Mouse (Mus musculus) G1E (cell line): ENCODE data around the gene Incenp. TPM values are rescaled to one million over a fixed set of nuclear protein-coding genes. Genes with fewer than 3 reads are reported as not detected.
A peak's percentile ranks its signal among the peaks of the same experiment; 100 is the strongest.
"Not testable (repeated sequence)": the region's sequence is repeated elsewhere in the genome, so short reads cannot be mapped to it uniquely, and the experiment has no call there.

Source experiments
- ATAC-seq: 2 replicates; pipeline ENCODE4 v1.8.0; 2016; ENCODE audit warnings: mild to moderate bottlenecking; ENCODE audit not compliant: insufficient number of reproducible peaks, poor library complexity, low FRiP score, severe bottlenecking; ENCODE audit errors: extremely low read depth
- DNase-seq: peaks from one replicate; pipeline ENCODE4 v3.0.0; 2012; ENCODE audit warnings: low spot score
- H3K27me3 ChIP-seq: 2 replicates; pipeline ENCODE4 v1.6.1; 2012; ENCODE audit warnings: mild to moderate bottlenecking, low read length, inconsistent platforms; ENCODE audit not compliant: insufficient read depth
- H3K36me3 ChIP-seq: replicated peaks from 2 replicates; pipeline ENCODE3; 2012; ENCODE audit warnings: mild to moderate bottlenecking, inconsistent platforms
- H3K4me1 ChIP-seq: 2 replicates; pipeline ENCODE4 v1.6.1; 2012; ENCODE audit warnings: low read depth, low read length, inconsistent platforms, mixed read lengths; ENCODE audit not compliant: insufficient read depth
- H3K4me3 ChIP-seq: 2 replicates; pipeline ENCODE4 v1.5.1; 2012; ENCODE audit warnings: low read depth, mild to moderate bottlenecking, inconsistent platforms, low read length, moderate library complexity, mixed read lengths
- H3K9me3 ChIP-seq: replicated peaks from 2 replicates; pipeline ENCODE4 v1.6.1; 2012; ENCODE audit warnings: inconsistent platforms
- CTCF ChIP-seq: IDR thresholded peaks from 2 replicates; pipeline ENCODE4 v1.5.1; 2012; ENCODE audit warnings: low read depth, low read length, inconsistent platforms, mixed read lengths
- GATA1 ChIP-seq: IDR thresholded peaks from 2 replicates; pipeline ENCODE4 v1.6.1; 2012; ENCODE audit warnings: borderline replicate concordance, low read length, inconsistent platforms, mixed read lengths
- GATA2 ChIP-seq: IDR thresholded peaks from 2 replicates; pipeline ENCODE4 v1.6.1; 2012; ENCODE audit warnings: low read depth, low read length, inconsistent platforms, borderline replicate concordance
- POLR2AphosphoS5 ChIP-seq: IDR thresholded peaks from 2 replicates; pipeline ENCODE4 v1.6.1; 2012; ENCODE audit warnings: low read depth, low read length, inconsistent platforms; ENCODE audit not compliant: insufficient replicate concordance
- TAL1 ChIP-seq: conservative IDR thresholded peaks from 2 replicates; pipeline ENCODE4 v1.6.1; 2012; ENCODE audit warnings: low read depth, low read length, inconsistent platforms, mixed read lengths
- polyA plus RNA-seq: library from polyadenylated mRNA; stranded (reverse); fragments of >175 nt; gene quantifications from 2 replicates; pipeline ENCODE4 v1.2.3, GENCODE M21; 2012
- total RNA-seq, 2 experiments: library from RNA; stranded (forward) in 1 of 2; stranded (reverse) in 1 of 2; fragments of 200-1000 nt in 1 of 2; fragments of >200 nt in 1 of 2; fragmentation: Nextera tagmentation in 1 of 2; gene quantifications; 2 replicates each; pipeline ENCODE4 v1.2.3; 2014 to 2017

Incenp gene
- total and polyA plus RNA-seq, 3 experiments = 83.8 to 221 (median 160) TPM

DNA sequence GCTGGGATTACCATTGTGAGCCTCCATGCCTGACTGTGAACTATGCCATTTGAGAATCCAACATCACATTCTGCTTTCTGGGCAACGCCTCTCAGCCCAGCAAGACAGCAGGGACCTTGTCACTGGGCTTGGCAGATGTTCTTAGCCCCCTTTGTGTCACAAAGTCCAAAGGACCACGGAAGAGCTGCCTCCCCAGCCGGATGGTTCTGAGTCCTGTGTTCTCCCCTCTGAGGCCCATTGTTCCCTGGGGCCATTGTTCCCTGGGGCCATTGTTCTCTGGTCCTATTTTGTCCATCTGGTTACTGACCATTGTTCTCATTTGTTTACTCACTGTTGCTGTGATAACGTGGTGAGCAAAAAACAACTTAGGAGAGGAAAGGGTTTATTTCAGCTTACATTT, 41.6 kb upstream of the Incenp start:
- H3K36me3 ChIP-seq = no peaks in the 10 kb centered on the region
- no peak for DNase-seq
- H3K27me3 ChIP-seq = no peaks in the 10 kb centered on the region
- peaks cover 97% of the 10 kb centered on the region for H3K4me1 ChIP-seq
- TF ChIP-seq GATA1 = no peak
- no peak for TF ChIP-seq TAL1
- TF ChIP-seq GATA2 = no peak
- TF ChIP-seq CTCF = no peak
- TF ChIP-seq POLR2AphosphoS5 = no peak
- no peak for ATAC-seq
- no peak overlapping the region for H3K4me3 ChIP-seq
- no peaks in the 10 kb centered on the region for H3K9me3 ChIP-seq

DNA sequence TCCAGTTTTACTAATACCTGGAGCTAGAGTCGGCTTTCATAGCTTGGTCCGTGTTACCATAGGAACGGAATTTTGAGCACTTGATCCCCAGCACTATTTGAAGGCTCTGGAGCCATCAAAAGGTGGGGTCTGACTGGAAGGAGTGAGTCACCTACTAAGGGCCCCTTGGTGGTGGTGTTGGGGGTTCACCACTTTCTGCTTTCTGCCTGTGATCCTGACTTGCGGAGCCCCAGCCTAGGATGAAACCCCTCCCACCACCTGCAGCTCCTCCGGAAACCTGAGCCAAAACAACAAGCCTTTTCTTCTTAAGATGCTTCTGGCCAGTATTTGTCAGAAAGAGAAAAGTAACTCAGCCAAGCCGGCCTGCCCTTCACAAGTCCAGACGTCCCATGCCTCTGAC, 40.5 kb upstream of the Incenp start:
- Histone ChIP-seq H3K27me3 (no peaks in the 10 kb centered on the region), H3K4me1 (peaks cover 97% of the 10 kb centered on the region), H3K36me3 (no peaks in the 10 kb centered on the region), H3K9me3 (no peaks in the 10 kb centered on the region), H3K4me3 (no peak overlapping the region)
- ATAC-seq (no peak), DNase-seq (no peak)
- no peak for TF ChIP-seq POLR2AphosphoS5
- no peak for TF ChIP-seq TAL1
- TF ChIP-seq GATA2 = no peak
- TF ChIP-seq CTCF = no peak
- no peak for TF ChIP-seq GATA1

DNA sequence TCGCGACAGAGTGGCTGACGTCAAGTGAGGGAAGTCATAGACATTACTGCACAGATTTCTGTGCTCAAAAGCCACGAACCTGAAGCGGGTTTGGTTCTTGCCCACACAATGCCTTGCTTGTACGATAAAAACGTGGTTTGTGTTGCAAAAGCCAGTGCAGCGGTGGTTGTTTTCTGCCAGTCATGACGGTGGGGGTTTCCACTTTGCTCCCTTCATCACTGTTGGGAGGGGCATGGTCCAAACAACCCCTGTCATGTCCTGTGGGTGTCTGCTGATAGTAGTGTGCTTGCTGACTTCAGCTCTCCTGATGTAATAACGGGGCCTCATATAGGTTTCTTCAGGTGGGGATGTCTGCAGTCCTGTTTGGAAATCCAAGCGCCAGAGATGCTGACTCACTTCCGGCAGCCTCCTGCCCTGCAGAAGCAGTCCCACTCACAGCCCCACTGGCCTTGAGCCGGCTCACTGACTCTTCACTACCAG, 39.5 kb upstream of the Incenp start:
- TF ChIP-seq GATA1 (no peak), TAL1 (0 out of 2 replicates have a peak, but pooled peaks have one; percentile 23), POLR2AphosphoS5 (no peak), GATA2 (no peak), CTCF (no peak)
- H3K4me1 ChIP-seq = peaks cover 95% of the 10 kb centered on the region
- H3K36me3 ChIP-seq = no peaks in the 10 kb centered on the region
- DNase-seq (peak; percentile 71), ATAC-seq (peak; percentile 80)
- H3K27me3 ChIP-seq = no peaks in the 10 kb centered on the region
- no peaks in the 10 kb centered on the region for H3K9me3 ChIP-seq
- H3K4me3 ChIP-seq = peak overlapping the region; percentile 63

DNA sequence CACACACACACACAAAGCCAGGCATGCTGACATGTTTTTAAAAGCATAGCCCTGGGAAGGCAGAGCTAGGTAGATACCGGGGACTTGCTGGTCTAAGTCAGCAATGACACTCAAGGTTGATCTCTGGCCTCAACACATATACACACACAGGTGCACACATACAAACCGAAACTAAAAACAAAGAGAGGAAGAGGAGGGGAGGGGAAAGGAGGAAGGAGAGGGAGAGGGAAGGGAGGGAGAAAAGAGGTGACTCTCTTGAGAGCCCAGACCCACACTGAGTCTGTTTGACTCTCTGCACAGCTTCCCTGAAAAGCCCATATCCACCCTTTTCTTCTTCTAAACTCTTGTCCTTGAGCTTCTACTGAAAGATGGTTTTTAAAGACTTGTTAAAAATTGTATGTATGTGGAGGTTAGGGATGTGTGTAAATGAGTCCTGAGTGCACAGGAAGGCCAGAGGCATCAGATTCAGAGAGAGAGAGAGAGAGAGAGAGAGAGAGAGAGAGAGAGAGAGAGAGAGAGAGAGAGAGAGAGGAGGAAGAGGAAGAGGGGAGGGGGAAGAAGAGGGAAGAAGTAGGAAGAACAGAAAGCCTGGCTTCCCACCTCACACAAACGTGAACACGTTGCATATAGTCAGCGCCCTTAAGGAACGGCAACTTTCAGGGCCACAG, 38.9 kb upstream of the Incenp start:
- DNase-seq = no peak
- ATAC-seq = no peak
- Histone ChIP-seq H3K9me3 (no peaks in the 10 kb centered on the region), H3K4me3 (peak overlapping the region; percentile 63), H3K27me3 (no peaks in the 10 kb centered on the region), H3K36me3 (no peaks in the 10 kb centered on the region), H3K4me1 (peaks cover 95% of the 10 kb centered on the region)
- TF ChIP-seq TAL1 (no peak), GATA1 (no peak), CTCF (no peak), GATA2 (no peak), POLR2AphosphoS5 (no peak)

DNA sequence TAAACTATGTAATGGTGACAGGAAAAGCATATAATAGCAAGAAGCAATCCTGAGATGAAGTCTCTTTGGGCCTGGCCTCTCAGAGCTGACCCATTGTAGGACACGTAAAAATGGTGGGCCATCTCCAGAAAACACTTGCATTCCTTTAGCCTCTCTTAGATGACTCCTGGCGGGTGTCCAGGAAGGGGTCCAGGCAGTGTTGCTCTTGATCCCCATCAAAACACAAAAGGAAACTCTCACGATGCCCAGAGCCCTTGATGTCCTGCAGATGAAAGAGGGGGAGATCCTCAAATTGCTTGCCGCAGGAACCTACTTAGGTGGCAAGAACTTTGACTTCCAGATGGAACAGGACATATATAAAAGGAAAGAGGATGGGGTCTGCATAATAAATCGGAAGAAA, 38.1 kb upstream of the Incenp start:
- peaks cover 86% of the 10 kb centered on the region for H3K4me1 ChIP-seq
- no peaks in the 10 kb centered on the region for H3K9me3 ChIP-seq
- no peaks in the 10 kb centered on the region for H3K36me3 ChIP-seq
- no peak overlapping the region; the same call in 1 of the 2 replicates for H3K4me3 ChIP-seq
- no peak for TF ChIP-seq GATA1
- DNase-seq (no peak), ATAC-seq (no peak)
- no peaks in the 10 kb centered on the region for H3K27me3 ChIP-seq

DNA sequence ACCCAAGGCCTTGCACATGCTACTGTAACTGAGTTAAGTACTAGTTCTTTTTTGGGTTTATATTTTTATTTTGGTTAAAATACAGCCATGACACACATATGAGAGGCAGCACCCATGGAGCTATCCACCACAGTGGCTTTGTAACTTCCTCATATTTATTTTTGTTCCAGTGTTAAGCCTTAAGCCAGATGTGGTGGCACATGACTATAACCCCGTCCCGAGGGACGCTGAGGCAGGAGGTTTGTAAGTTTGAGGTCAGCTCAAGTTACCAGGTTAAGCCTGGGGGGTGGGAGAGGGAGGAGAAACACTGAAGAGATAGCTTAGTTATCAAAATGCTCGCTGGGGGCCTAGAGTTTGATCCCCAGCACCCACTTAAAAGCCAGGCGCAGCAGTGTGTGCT, 37.2 kb upstream of the Incenp start:
- no peak for ATAC-seq
- DNase-seq = no peak
- H3K4me1 ChIP-seq = peaks cover 86% of the 10 kb centered on the region

DNA sequence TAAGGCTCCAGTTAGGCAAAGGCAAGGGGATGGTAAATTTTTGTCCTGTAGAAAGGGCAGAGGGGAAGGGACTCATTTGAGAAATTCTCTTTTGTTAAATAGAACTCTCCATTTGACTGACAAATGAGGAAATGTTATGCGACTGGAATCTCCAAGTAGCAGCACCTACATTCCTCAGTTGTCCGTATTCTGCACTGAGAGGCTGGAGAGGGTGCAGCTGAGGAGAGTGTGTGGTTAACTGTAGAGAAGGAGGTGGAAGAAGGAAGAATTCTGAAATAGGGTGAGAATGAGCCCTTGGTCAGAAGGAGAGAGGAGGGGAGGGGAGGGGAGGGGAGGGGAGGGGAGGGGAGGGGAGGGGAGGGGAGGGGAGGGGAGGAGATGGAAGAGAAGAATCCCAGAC, 34.6 kb upstream of the Incenp start:
- H3K27me3 ChIP-seq = no peaks in the 10 kb centered on the region
- no peak for ATAC-seq
- no peak overlapping the region for H3K4me3 ChIP-seq
- DNase-seq = no peak
- TF ChIP-seq TAL1 (no peak), GATA2 (no peak), GATA1 (no peak), POLR2AphosphoS5 (no peak), CTCF (no peak)
- peaks cover 79% of the 10 kb centered on the region for H3K4me1 ChIP-seq
- no peaks in the 10 kb centered on the region for H3K9me3 ChIP-seq
- H3K36me3 ChIP-seq = no peaks in the 10 kb centered on the region

More for the DNA sequence above, 37.2 kb upstream of the Incenp start:
- TF ChIP-seq CTCF (no peak), GATA1 (no peak), POLR2AphosphoS5 (no peak), TAL1 (no peak), GATA2 (no peak)
- Histone ChIP-seq H3K36me3 (no peaks in the 10 kb centered on the region), H3K27me3 (no peaks in the 10 kb centered on the region), H3K4me3 (no peak overlapping the region; the same call in 1 of the 2 replicates), H3K9me3 (no peaks in the 10 kb centered on the region)

DNA sequence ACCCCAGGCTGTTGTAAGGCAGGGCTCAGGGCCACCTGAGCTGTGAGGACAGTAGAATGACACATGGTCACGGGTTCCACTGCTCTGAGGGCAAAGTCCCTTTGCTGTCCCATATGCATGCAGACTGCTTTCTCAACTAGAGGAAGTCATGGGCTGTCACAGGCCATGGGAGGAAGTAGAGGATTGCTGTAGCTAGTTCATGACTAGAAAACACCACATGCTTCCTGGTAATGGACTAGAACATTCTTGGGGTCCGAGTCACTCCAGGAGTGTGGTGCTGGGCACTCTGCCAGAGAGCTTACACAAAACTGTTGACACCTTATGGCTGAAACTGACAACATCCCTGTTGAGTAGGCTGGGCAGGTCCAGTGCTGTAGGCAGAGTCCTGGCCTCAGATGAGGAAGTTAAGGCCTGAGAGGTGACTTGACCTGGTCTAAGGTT, 31.8 kb upstream of the Incenp start:
- not testable (repeated sequence) for DNase-seq, H3K27me3 ChIP-seq, ATAC-seq, H3K9me3 ChIP-seq, H3K4me3 ChIP-seq, H3K36me3 ChIP-seq
- peaks cover 64% of the 10 kb centered on the region for H3K4me1 ChIP-seq
